In the genomic region with DNA sequence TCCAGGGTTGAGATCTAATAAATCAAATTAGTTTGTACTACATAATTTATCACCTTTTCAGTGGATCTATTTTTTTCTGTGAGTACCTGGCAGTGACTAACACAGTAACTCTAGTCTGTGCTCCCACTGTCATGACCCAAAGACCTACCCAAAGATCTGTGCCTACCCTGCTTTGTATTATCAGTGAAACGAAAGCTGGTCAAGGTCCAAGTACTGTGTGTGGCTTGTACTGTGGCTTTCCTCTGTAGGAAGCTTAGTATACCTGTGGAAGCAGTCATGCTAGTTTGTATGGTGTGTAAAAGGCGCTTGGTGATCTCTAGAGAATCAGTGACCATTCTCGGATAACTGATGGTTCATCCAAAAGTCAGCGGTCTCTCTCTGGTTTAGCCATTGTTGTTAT, we compare ENCODE assay signal across 28 mouse cellular contexts.
"Had no signal": no experiment of that assay in that cellular context is flagged by ENCODE, and none has a peak within 500 bp of the region (broad histone marks: within the 10 kb centered on the region; RNA-seq: fewer than 3 reads in every experiment).

No protein-coding gene starts in this region.

- H3K36me3 ChIP-seq: embryonic facial prominence, embryonic 10.5 days; embryonic facial prominence, embryonic 12.5 days; embryonic facial prominence, embryonic 13.5 days; embryonic facial prominence, embryonic 15.5 days; forebrain, embryonic 10.5 days; forebrain, embryonic 12.5 days; forebrain, embryonic 15.5 days had no signal

- H3K9me3 ChIP-seq: embryonic facial prominence, embryonic 10.5 days; embryonic facial prominence, embryonic 12.5 days; embryonic facial prominence, embryonic 13.5 days; embryonic facial prominence, embryonic 15.5 days; forebrain, embryonic 10.5 days; forebrain, embryonic 12.5 days; forebrain, embryonic 13.5 days; forebrain, embryonic 15.5 days had no signal

- ATAC-seq: forebrain, embryonic 13.5 days; forebrain, embryonic 14.5 days; forebrain, embryonic 15.5 days; forebrain, embryonic 16.5 days; forebrain, postnatal 0 days had no signal

- DNase-seq: cerebellum, adult 2 months; cerebellum, adult 8-10 months; cerebellum, adult 9-10 months; cerebellum, adult 9-11 months; cerebellum, postnatal 10 days; cerebellum, postnatal 14 days; cerebellum, postnatal 25 days; cerebellum, postnatal 36 days; embryo, embryonic 11 days; forebrain, postnatal 0 days; gastrocnemius, adult 2 months; gastrocnemius, postnatal 10 days; gastrocnemius, postnatal 14 days; gastrocnemius, postnatal 25 days; gastrocnemius, postnatal 36 days; heart, adult 11 months; heart, adult 18-20 months had no signal

- H3K4me1 ChIP-seq: embryonic facial prominence, embryonic 10.5 days; embryonic facial prominence, embryonic 12.5 days; embryonic facial prominence, embryonic 13.5 days; embryonic facial prominence, embryonic 15.5 days; forebrain, embryonic 10.5 days; forebrain, embryonic 12.5 days; forebrain, embryonic 13.5 days; forebrain, embryonic 15.5 days had no signal

- H3K27ac ChIP-seq: embryonic facial prominence, embryonic 10.5 days; embryonic facial prominence, embryonic 12.5 days; embryonic facial prominence, embryonic 13.5 days; embryonic facial prominence, embryonic 15.5 days; forebrain, embryonic 10.5 days; forebrain, embryonic 12.5 days; forebrain, embryonic 13.5 days; forebrain, embryonic 15.5 days; gastrocnemius, adult 2 months had no signal

- H3K4me3 ChIP-seq: embryonic facial prominence, embryonic 10.5 days; embryonic facial prominence, embryonic 12.5 days; embryonic facial prominence, embryonic 13.5 days; embryonic facial prominence, embryonic 15.5 days; erythroblast, embryonic 14.5 days; forebrain, embryonic 10.5 days; forebrain, embryonic 12.5 days; forebrain, embryonic 13.5 days; forebrain, embryonic 15.5 days; gastrocnemius, adult 2 months had no signal

- H3K9ac ChIP-seq: embryonic facial prominence, embryonic 12.5 days; embryonic facial prominence, embryonic 13.5 days; embryonic facial prominence, embryonic 15.5 days; forebrain, embryonic 12.5 days; forebrain, embryonic 13.5 days; forebrain, embryonic 15.5 days; forebrain, postnatal 0 days had no signal

- H3K27me3 ChIP-seq: embryonic facial prominence, embryonic 12.5 days; embryonic facial prominence, embryonic 13.5 days; embryonic facial prominence, embryonic 15.5 days; forebrain, embryonic 12.5 days; forebrain, embryonic 13.5 days; forebrain, embryonic 15.5 days had no signal

- H3K4me2 ChIP-seq: embryonic facial prominence, embryonic 12.5 days; embryonic facial prominence, embryonic 13.5 days; embryonic facial prominence, embryonic 15.5 days; forebrain, embryonic 12.5 days; forebrain, embryonic 13.5 days; forebrain, embryonic 15.5 days had no signal
